Mouse (Mus musculus) lung, adult 2 months (tissue): ENCODE measurements around the gene Rps10. TPM values are rescaled to one million over a fixed set of nuclear protein-coding genes. Genes with fewer than 3 reads are reported as not detected.

Experiments used
- DNase-seq: peaks from one replicate; pipeline ENCODE4 v3.0.0; 2022
- H3K4me1 ChIP-seq: fragments of 200-500 bp; 2 replicates; pipeline ENCODE4 v1.6.1; 2011; ENCODE audit warnings: low read length; ENCODE audit not compliant: control insufficient read depth, insufficient read depth
- H3K4me3 ChIP-seq: fragments of 200-500 bp; replicated peaks from 2 replicates; pipeline ENCODE3; 2011; ENCODE audit warnings: low read depth, mild to moderate bottlenecking, control low read depth, low read length; ENCODE audit errors: extremely low read depth
- CTCF ChIP-seq: fragments of 200-500 bp; IDR thresholded peaks from 2 replicates; pipeline ENCODE4 v1.5.1; 2011; ENCODE audit warnings: mild to moderate bottlenecking, low read length, control low read depth; ENCODE audit not compliant: insufficient read depth
- POLR2A ChIP-seq: fragments of 200-500 bp; IDR thresholded peaks from 2 replicates; pipeline ENCODE4 v1.6.1; 2011; ENCODE audit warnings: low read depth, mild to moderate bottlenecking, control low read depth, low read length, borderline replicate concordance; ENCODE audit errors: extremely low read depth
- WGBS: fragments of 180-500 bp; shearing (Covaris S2); methylation state at CpG from one replicate; pipeline ENCODE4 v1.1.7; 2018; 5-methylcytosine and 5-hydroxymethylcytosine counted together
- polyA plus RNA-seq: library from polyadenylated mRNA; depleted of rRNA; stranded (reverse); fragments of >200 nt; gene quantifications from 2 replicates; pipeline ENCODE4 v1.2.3, GENCODE M21; 2012; rRNA removed

Gene Rps10
- polyA plus RNA-seq, 1 experiment = 803 TPM

- 82% methylated on average over 13 of the region's 13 CpGs for WGBS
- no peak overlapping the region for H3K4me3 ChIP-seq
- no peaks in the 10 kb centered on the region; the same call in 1 of the 2 replicates for H3K4me1 ChIP-seq
- TF ChIP-seq CTCF = no peak
- no peak for TF ChIP-seq POLR2A
- no peak for DNase-seq
Observed at GRCm38 (mm10) chr17:27583185-27583894, 53.1 kb downstream of the Rps10 start.

Other genes with a start within 250 kb of the Rps10 start
- gene Grm4, start 115.3 kb downstream of the Rps10 start, polyA plus RNA-seq = 1.1 TPM in 2 replicates
- gene Hmga1, start 80.2 kb downstream of the Rps10 start, polyA plus RNA-seq = 57.9 and 73.2 TPM in 2 replicates
- gene AI413582, start 70.9 kb downstream of the Rps10 start, polyA plus RNA-seq = 42.4 and 44.2 TPM in 2 replicates
- 60.4 and 62.8 TPM in 2 replicates for gene Nudt3, start 13.2 kb downstream of the Rps10 start, polyA plus RNA-seq
- not detected in 2 replicates for gene RPS10-NUDT3, start 1.4 kb downstream of the Rps10 start, polyA plus RNA-seq
- 0.65 and 1.0 TPM in 2 replicates for gene Pacsin1, start 18.8 kb upstream of the Rps10 start, polyA plus RNA-seq
- 4.4 and 6.9 TPM in 2 replicates for gene Spdef, start 92.3 kb upstream of the Rps10 start, polyA plus RNA-seq
- 95.1 and 131 TPM in 2 replicates for gene D17Wsu92e, start 184.0 kb upstream of the Rps10 start, polyA plus RNA-seq
- 81.0 and 90.0 TPM in 2 replicates for gene Snrpc, start 201.5 kb upstream of the Rps10 start, polyA plus RNA-seq
- 8.4 and 8.5 TPM in 2 replicates for gene Uhrf1bp1, start 219.8 kb upstream of the Rps10 start, polyA plus RNA-seq